Mouse (Mus musculus) cerebellum, adult 9-11 months (tissue): ENCODE results near the gene Rabggtb.
"Not testable (repeated sequence)": the region's sequence is repeated elsewhere in the genome, so short reads cannot be mapped to it uniquely, and the experiment has no call there.

ENCODE experiments used
- DNase-seq: peaks from one replicate; pipeline ENCODE4 v3.0.0; 2022

Gene Rabggtb

DNA sequence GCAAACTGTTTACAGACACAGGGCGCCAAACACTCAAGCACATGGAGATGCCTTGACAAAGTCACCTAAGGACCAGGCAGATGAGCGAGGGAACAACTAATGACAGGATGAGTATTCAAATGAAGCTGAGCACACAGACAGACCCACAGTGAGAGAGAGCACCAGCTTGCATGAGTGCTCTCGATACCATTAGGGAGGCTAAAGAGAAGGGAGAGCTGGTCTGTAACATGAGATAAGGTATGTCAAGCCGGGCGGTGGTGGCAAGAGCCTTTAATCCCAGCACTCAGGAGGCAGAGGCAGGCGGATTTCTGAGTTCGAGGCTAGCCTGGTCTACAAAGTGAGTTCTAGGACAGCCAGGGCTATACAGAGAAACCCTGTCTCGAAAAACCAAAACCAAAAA lies 52.4 kb downstream of the Rabggtb start:
- not testable (repeated sequence) for DNase-seq

DNA sequence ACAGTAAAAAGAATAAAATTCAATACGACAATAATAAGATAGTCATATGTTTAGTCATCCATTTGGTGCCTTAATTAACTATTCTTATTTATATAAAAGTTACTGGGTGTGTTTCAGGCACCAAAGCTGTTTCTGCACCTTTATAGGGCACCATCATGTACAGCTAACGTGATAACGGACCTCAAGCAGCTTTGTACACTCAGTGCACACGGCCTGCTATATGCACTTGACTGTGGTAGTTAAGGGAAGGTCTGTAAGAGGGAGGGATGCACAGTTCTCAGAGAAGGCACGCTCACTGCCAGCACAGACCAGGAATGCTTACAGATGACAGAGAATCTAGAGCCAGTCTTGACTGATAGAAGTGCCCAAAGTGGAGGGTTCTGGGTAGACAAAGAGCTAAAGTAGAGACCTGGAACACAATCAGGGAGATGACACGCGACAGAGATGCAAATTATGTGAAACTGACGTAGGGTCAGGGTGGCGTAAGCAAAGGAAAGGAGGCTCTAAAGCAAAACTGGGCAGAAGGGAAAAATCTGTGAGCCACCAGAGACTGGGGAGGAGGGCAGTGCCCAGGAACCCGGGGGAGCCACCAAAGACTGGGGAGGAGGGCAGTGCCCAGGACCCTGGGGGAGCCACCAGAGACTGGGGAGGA lies 54.3 kb downstream of the Rabggtb start:
- no peak for DNase-seq
